Mouse (Mus musculus): ENCODE data around the gene Samd7. TPM values are rescaled to one million over a fixed set of nuclear protein-coding genes. Genes with fewer than 3 reads are reported as not detected.

Gene Samd7
- polyA plus RNA-seq (2014; fragmentation: Illumina TruSeq; extraction: RNeasy Lipid Tissue Mini Kit (QIAGEN cat#74804); ENCODE audit: low read depth, low replicate concordance) = 0.12 TPM

DNA sequence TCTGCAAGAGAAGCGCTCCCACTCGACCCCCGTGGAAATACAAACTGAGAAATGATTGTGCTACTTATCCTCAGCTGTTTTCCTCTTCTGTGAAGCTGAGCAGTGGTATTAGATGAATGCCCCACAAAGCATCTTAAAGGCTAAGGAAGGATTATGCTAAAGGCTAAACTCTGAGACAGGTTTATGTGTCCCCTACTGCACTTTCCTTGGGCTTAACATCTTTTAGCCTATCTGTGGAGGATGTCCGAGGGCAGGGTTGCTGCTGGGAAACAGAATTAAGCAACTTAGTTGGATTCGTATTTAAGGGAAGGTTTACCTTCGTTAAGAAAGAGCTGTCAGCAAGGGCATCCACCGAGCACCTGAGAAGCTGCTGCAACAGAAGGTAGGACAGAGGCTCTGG is at the start of gene Samd7:
Samd7 (plus strand) TSS at position 288 of the 400 bp plus-strand sequence.

DNA sequence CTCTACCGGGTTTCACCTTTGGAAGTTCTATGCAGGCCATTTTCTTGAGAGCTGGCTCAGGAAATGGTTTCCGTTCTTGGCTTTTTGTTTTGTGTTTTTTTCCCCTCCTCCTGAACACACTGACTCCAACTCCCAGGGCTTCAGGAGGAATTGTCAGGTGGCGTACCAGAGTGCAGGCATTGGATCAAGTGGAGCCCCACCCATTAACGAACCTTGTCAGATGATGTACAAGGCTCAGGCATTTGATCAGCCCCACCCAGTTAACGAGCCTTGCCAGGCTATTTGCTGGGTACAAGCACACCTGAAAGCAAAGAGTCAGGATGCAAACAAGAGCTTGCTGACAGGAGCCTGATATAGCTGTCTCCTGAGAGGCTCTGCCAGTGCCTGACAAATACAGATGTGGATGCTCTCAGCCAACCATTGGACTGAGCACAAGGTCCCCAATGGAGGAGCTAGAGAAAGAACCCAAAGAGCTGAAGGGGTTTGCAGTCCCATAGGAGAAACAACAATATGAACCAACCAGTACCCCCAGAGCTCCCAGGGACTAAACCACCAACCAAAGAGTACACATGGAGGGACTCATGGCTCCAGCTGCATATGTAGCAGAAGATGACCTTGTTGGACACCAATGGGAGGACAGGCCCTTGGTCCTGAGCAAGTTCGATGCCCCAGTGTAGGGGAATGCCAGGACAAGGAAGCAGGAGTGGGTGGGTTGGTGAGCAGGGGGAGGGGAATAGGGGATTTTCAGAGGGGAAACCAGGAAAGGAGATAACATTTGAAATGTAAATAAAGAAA is 46.2 kb upstream of the Samd7 start, which contains the start of gene Lrrc31:
Lrrc31 (minus strand) TSS at position 133 of the 795 bp plus-strand sequence.

DNA sequence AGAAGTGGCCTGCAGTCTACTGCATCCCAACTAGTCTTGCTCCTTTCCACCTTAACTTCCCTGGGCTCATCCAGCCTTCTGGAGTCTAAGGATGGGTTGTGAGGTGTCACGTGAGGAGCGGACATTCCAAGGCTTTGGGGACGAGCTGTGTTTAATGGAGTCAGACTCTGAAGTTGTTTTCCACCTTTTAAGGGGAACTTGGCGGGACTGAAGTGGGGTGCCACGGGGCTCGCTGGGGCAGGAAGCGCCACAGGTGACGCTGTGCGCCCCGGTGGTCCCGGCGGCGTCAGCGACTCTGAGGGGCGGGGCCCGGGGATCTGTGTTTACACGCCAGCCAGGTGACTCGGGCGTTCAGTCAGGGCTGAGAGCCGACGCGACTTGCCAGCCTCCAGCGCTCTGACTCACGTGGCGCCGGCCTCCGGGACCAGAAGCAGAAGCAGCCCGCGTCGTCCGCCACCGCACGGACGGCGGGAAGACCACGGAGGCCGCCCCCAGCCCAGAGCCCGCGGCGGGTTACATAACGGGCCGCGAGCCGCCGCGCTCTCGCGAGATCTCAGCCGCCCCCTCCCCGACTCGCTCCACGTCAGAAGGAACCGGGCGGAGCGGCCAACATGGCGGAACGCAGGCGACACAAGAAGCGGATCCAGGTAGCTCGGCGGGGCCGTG is 46.8 kb downstream of the Samd7 start, which contains the start of gene Sec62:
Sec62 (plus strand) TSS at position 139 of the 666 bp plus-strand sequence.

Other genes starting within 250 kb of the Samd7 start
- 3.5 TPM for gene Mecom, start 198.3 kb upstream of the Samd7 start, polyA plus RNA-seq (2014; fragmentation: Illumina TruSeq; extraction: RNeasy Lipid Tissue Mini Kit (QIAGEN cat#74804); ENCODE audit: low read depth, low replicate concordance)
- 0.61 TPM for gene Actrt3, start 146.4 kb upstream of the Samd7 start, polyA plus RNA-seq (2014; fragmentation: Illumina TruSeq; extraction: RNeasy Lipid Tissue Mini Kit (QIAGEN cat#74804); ENCODE audit: low read depth, low replicate concordance)
- gene Mynn, start 144.2 kb upstream of the Samd7 start, polyA plus RNA-seq (2014; fragmentation: Illumina TruSeq; extraction: RNeasy Lipid Tissue Mini Kit (QIAGEN cat#74804); ENCODE audit: low read depth, low replicate concordance) = 26.5 TPM
- 2.0 TPM for gene Lrriq4, start 101.8 kb upstream of the Samd7 start, polyA plus RNA-seq (2014; fragmentation: Illumina TruSeq; extraction: RNeasy Lipid Tissue Mini Kit (QIAGEN cat#74804); ENCODE audit: low read depth, low replicate concordance)
- 6.3 TPM for gene Lrrc34, start 98.4 kb upstream of the Samd7 start, polyA plus RNA-seq (2014; fragmentation: Illumina TruSeq; extraction: RNeasy Lipid Tissue Mini Kit (QIAGEN cat#74804); ENCODE audit: low read depth, low replicate concordance)
- not detected for gene Lrrc31, start 46.5 kb upstream of the Samd7 start, polyA plus RNA-seq (2014; fragmentation: Illumina TruSeq; extraction: RNeasy Lipid Tissue Mini Kit (QIAGEN cat#74804); ENCODE audit: low read depth, low replicate concordance)
- gene Sec62, start 46.6 kb downstream of the Samd7 start, polyA plus RNA-seq (2014; fragmentation: Illumina TruSeq; extraction: RNeasy Lipid Tissue Mini Kit (QIAGEN cat#74804); ENCODE audit: low read depth, low replicate concordance) = 75.7 TPM
- 14.0 TPM for gene Gpr160, start 109.7 kb downstream of the Samd7 start, polyA plus RNA-seq (2014; fragmentation: Illumina TruSeq; extraction: RNeasy Lipid Tissue Mini Kit (QIAGEN cat#74804); ENCODE audit: low read depth, low replicate concordance)
- 20.8 TPM for gene Phc3, start 223.1 kb downstream of the Samd7 start, polyA plus RNA-seq (2014; fragmentation: Illumina TruSeq; extraction: RNeasy Lipid Tissue Mini Kit (QIAGEN cat#74804); ENCODE audit: low read depth, low replicate concordance)
- 31.6 TPM for gene Prkci, start 249.5 kb downstream of the Samd7 start, polyA plus RNA-seq (2014; fragmentation: Illumina TruSeq; extraction: RNeasy Lipid Tissue Mini Kit (QIAGEN cat#74804); ENCODE audit: low read depth, low replicate concordance)

Measured in adipose tissue, adult 10 weeks (tissue).